Mouse (Mus musculus) c-Kit-positive CD71-positive TER-119-positive erythroid progenitor cells, embryonic 14.5 days (primary cell): ENCODE results near the gene Plekha7.

Experiments
- DNase-seq: peaks from one replicate; pipeline ENCODE4 v3.0.0-alpha.2; 2013; ENCODE audit warnings: low spot score

The Plekha7 gene

GRCm38 (mm10) chr7:116307871-116308631 lies at the start of gene Plekha7:
Gene Plekha7, minus strand, starts transcription at chr7:116308376.
- DNase-seq = no peak

- peak; percentile 67 for DNase-seq
Measured at GRCm38 (mm10) chr7:116336226-116336625, 28.1 kb upstream of the Plekha7 start.

GRCm38 (mm10) chr7:116335133-116335532 lies 27.0 kb upstream of the Plekha7 start:
- DNase-seq = peak; percentile 27

GRCm38 (mm10) chr7:116334669-116335038 lies 26.5 kb upstream of the Plekha7 start:
- no peak for DNase-seq

- peak; percentile 94 for DNase-seq
Measured at GRCm38 (mm10) chr7:116333713-116334668, 25.8 kb upstream of the Plekha7 start, which contains the start of gene Rps13. Gene Rps13, minus strand, starts transcription at chr7:116334195.

- DNase-seq = no peak
Measured at GRCm38 (mm10) chr7:116331246-116331645, 23.1 kb upstream of the Plekha7 start.

- no peak for DNase-seq
Measured at GRCm38 (mm10) chr7:116329858-116330257, 21.7 kb upstream of the Plekha7 start.

- no peak for DNase-seq
Measured at GRCm38 (mm10) chr7:116328777-116329176, 20.6 kb upstream of the Plekha7 start.

GRCm38 (mm10) chr7:116327901-116328300 lies 19.7 kb upstream of the Plekha7 start:
- no peak for DNase-seq

- no peak for DNase-seq
Measured at GRCm38 (mm10) chr7:116323331-116323964, 15.3 kb upstream of the Plekha7 start.

- DNase-seq = no peak
Measured at GRCm38 (mm10) chr7:116309456-116309855, 1.3 kb upstream of the Plekha7 start.

- DNase-seq = no peak
Measured at GRCm38 (mm10) chr7:116308632-116308991, 436 bp upstream of the Plekha7 start.

GRCm38 (mm10) chr7:116307099-116307870 lies 891 bp downstream of the Plekha7 start:
- DNase-seq = no peak

GRCm38 (mm10) chr7:116306601-116307000 lies 1.6 kb downstream of the Plekha7 start:
- DNase-seq = no peak

- no peak for DNase-seq
Measured at GRCm38 (mm10) chr7:116301661-116302311, 6.4 kb downstream of the Plekha7 start.

GRCm38 (mm10) chr7:116301144-116301543 lies 7.0 kb downstream of the Plekha7 start:
- no peak for DNase-seq

GRCm38 (mm10) chr7:116298851-116299250 lies 9.3 kb downstream of the Plekha7 start:
- DNase-seq = no peak

GRCm38 (mm10) chr7:116298389-116298788 lies 9.8 kb downstream of the Plekha7 start:
- DNase-seq = no peak

GRCm38 (mm10) chr7:116294961-116295360 lies 13.2 kb downstream of the Plekha7 start:
- no peak for DNase-seq

- DNase-seq = no peak
Measured at GRCm38 (mm10) chr7:116292377-116292776, 15.8 kb downstream of the Plekha7 start.

- DNase-seq = no peak
Measured at GRCm38 (mm10) chr7:116290559-116290958, 17.6 kb downstream of the Plekha7 start.
